Mouse (Mus musculus): Measurements from ENCODE around the gene Gm9495. TPM values are rescaled to one million over a fixed set of nuclear protein-coding genes. Genes with fewer than 3 reads are reported as not detected.
A peak's percentile ranks its signal among the peaks of the same experiment; 100 is the strongest.
"Not testable (repeated sequence)": the region's sequence is repeated elsewhere in the genome, so short reads cannot be mapped to it uniquely, and the experiment has no call there.

Gm9495 gene
- polyA plus RNA-seq (2015; fragmentation: Nextera tagmentation; extraction: Ambion mirVana) = not detected in 2 replicates

DNA sequence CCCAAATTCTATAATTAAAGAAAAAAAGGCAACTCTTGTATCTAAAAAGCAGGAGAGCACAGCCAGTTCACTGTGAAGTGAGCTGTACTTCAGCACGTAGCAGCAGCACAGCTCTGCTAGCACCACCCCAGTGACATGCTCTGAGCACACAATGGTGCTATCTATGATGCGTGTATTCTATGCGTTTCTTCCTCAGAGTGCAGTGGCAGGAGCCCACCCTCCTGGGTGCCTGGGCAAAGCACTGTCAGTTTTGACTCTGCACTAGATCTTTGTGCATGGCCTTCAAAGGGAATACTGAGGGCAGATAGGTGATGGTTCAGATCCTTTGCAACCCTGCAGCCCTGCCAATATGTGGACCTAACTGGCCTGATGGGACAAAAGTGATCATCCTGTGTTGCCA lies at the start of gene Gm9495:
Gm9495 (minus strand) TSS at position 101 of the 400 bp plus-strand sequence.
- not testable (repeated sequence) for H3K27ac ChIP-seq (ENCODE audit: low read length); H3K4me3 ChIP-seq (ENCODE audit: low read length); ATAC-seq (ENCODE audit: low FRiP score, low TSS enrichment); H3K9ac ChIP-seq (replicated peaks; ENCODE audit: low read length); H3K36me3 ChIP-seq (ENCODE audit: insufficient read depth, low read length); H3K9me3 ChIP-seq (ENCODE audit: low read length); H3K4me1 ChIP-seq (ENCODE audit: insufficient read depth, low read length); H3K27me3 ChIP-seq (ENCODE audit: insufficient read depth, low read length); H3K4me2 ChIP-seq (replicated peaks; ENCODE audit: low read depth, low read length)
- 97% methylated on average over 1 of the region's 3 CpGs for WGBS

DNA sequence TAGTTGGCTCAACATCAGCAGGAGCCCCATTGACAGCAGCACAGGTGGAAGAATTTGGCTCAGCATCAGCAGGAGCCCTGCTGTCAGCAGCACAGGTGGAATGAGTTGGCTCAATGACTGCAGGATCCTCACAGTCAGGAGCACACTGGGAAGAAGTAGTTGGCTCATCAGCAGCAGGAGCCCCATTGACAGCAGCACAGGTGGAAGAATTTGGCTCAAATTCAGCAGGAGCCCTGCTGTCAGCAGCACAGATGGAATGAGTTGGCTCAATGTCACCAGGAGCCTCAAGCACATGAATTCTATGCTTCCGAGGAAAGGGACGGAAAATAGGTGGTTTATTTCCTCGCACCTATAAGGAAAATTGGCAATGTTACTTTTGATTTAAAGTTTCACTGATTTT lies 21.6 kb upstream of the Gm9495 start:
- not testable (repeated sequence) for H3K36me3 ChIP-seq (ENCODE audit: insufficient read depth, low read length); H3K4me2 ChIP-seq (replicated peaks; ENCODE audit: low read depth, low read length); H3K9me3 ChIP-seq (ENCODE audit: low read length); H3K4me3 ChIP-seq (ENCODE audit: low read length); ATAC-seq (ENCODE audit: low FRiP score, low TSS enrichment); H3K27me3 ChIP-seq (ENCODE audit: insufficient read depth, low read length); H3K9ac ChIP-seq (replicated peaks; ENCODE audit: low read length); H3K27ac ChIP-seq (ENCODE audit: low read length); H3K4me1 ChIP-seq (ENCODE audit: insufficient read depth, low read length)
- 75% methylated on average over 3 of the region's 3 CpGs for WGBS

DNA sequence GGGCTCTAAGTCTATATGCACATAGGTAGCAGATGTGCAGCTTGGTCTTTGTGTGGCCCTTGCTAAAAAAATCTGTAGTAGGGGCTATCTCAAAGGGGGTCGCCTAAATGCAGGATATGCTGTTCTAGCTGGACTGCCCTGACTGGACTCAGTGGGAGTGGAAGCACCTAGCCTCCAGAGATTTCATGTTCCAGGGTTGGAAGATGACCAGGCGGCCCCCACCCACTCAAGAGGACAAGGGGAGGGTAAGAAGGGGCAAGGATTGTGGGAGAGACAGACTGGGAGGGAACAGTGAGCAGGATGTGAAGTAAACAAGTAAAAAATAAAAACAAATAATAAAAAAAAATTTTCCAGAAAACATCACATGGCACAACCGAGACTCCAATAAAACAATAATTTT lies 33.3 kb downstream of the Gm9495 start:
- not testable (repeated sequence) for ATAC-seq (ENCODE audit: low FRiP score, low TSS enrichment); H3K9me3 ChIP-seq (ENCODE audit: low read length); H3K9ac ChIP-seq (replicated peaks; ENCODE audit: low read length); H3K36me3 ChIP-seq (ENCODE audit: insufficient read depth, low read length); H3K4me1 ChIP-seq (ENCODE audit: insufficient read depth, low read length); H3K27ac ChIP-seq (ENCODE audit: low read length); H3K27me3 ChIP-seq (ENCODE audit: insufficient read depth, low read length); H3K4me2 ChIP-seq (replicated peaks; ENCODE audit: low read depth, low read length); H3K4me3 ChIP-seq (ENCODE audit: low read length)
- WGBS = 65% methylated on average over 2 of the region's 3 CpGs

DNA sequence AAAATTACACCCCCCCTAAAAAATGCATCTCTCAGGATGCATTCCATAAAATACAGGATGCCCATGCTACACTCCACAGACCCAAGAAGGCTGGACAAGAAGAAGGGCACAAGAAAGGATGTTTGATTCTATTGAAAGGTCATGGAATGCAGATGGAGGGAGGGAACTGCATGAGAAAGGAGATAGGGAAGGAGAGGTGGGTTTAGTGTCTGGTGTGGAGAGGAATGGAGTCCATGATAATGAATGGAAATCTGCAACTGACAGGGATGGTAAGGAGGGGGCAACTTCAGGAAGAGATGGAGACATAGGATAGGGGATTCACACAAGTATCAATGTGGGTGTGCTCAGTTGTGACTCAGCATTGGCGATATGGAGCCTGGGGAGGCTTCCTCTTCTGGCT lies 39.0 kb downstream of the Gm9495 start:
- WGBS = 100% methylated on average over 1 of the region's 1 CpGs
- Histone ChIP-seq H3K27ac (ENCODE audit: low read length) (no peak overlapping the region), H3K9ac (replicated peaks; ENCODE audit: low read length) (no peak overlapping the region), H3K36me3 (ENCODE audit: insufficient read depth, low read length) (no peaks in the 10 kb centered on the region), H3K9me3 (ENCODE audit: low read length) (no peaks in the 10 kb centered on the region), H3K4me1 (ENCODE audit: insufficient read depth, low read length) (no peaks in the 10 kb centered on the region), H3K4me2 (replicated peaks; ENCODE audit: low read depth, low read length) (no peak overlapping the region), H3K4me3 (ENCODE audit: low read length) (no peak overlapping the region), H3K27me3 (ENCODE audit: insufficient read depth, low read length) (no peaks in the 10 kb centered on the region)
- ATAC-seq (ENCODE audit: low FRiP score, low TSS enrichment) = no peak

DNA sequence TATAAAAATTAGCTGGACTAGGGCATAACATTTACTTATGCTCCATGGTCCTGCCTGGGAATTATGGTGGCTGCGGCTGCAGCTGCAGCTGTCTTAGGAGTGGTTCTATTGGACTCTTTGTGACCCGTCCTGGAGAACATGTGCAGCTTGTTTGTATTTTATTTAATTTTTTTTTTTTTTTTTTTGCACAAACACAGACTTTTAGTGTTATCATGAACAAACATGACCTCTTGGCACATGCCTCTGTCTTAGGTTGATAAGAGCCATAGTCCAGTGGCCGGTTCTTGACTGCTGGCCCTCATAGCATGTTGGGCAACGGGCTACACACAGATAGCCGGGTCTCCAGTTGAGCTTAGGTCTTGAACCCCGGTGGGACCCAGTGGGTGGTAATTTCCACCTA lies 48.6 kb downstream of the Gm9495 start:
- Histone ChIP-seq H3K4me1 (ENCODE audit: insufficient read depth, low read length) (peaks cover 1% of the 10 kb centered on the region; the same call in 1 of the 2 replicates), H3K27me3 (ENCODE audit: insufficient read depth, low read length) (no peaks in the 10 kb centered on the region), H3K9ac (replicated peaks; ENCODE audit: low read length) (no peak overlapping the region), H3K4me3 (ENCODE audit: low read length) (no peak overlapping the region), H3K9me3 (ENCODE audit: low read length) (peaks cover 4% of the 10 kb centered on the region; the same call in 1 of the 2 replicates), H3K4me2 (replicated peaks; ENCODE audit: low read depth, low read length) (no peak overlapping the region), H3K27ac (ENCODE audit: low read length) (no peak overlapping the region), H3K36me3 (ENCODE audit: insufficient read depth, low read length) (no peaks in the 10 kb centered on the region)
- no peak for ATAC-seq (ENCODE audit: low FRiP score, low TSS enrichment)
- WGBS = 86% methylated on average over 6 of the region's 6 CpGs

DNA sequence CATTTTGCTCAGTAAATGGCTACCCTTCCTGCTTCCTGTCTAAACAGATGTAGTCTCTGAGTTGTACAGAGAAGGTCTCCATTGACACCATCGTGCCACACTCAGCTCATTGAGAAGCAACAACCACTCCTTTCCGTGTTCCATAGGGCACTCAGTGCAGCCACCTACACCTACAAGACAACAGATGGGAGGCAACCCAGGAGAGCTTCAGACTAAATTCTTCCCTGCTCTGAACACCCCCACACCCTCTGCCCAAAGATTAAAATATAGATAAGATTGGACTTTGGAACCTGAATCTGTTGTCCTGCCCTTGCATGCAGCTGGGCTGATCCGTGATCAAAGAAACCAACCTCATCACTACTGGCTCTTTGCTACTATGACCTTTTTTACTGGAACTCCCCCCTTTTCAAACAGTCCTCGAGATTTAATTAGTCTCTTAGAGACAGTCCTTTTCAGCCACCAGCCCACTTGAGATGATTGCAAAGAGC lies 53.4 kb downstream of the Gm9495 start:
- WGBS = 65% methylated on average over 4 of the region's 4 CpGs
- Histone ChIP-seq H3K4me2 (replicated peaks; ENCODE audit: low read depth, low read length) (peak overlapping the region; percentile 87), H3K4me1 (ENCODE audit: insufficient read depth, low read length) (peaks cover 12% of the 10 kb centered on the region; the same call in 1 of the 2 replicates), H3K9me3 (ENCODE audit: low read length) (peaks cover 4% of the 10 kb centered on the region; the same call in 1 of the 2 replicates), H3K27ac (ENCODE audit: low read length) (peak overlapping the region; percentile 84; the same call in 1 of the 2 replicates), H3K4me3 (ENCODE audit: low read length) (peak overlapping the region; percentile 60), H3K27me3 (ENCODE audit: insufficient read depth, low read length) (no peaks in the 10 kb centered on the region), H3K36me3 (ENCODE audit: insufficient read depth, low read length) (no peaks in the 10 kb centered on the region), H3K9ac (replicated peaks; ENCODE audit: low read length) (peak overlapping the region; percentile 86)
- no peak for ATAC-seq (ENCODE audit: low FRiP score, low TSS enrichment)

DNA sequence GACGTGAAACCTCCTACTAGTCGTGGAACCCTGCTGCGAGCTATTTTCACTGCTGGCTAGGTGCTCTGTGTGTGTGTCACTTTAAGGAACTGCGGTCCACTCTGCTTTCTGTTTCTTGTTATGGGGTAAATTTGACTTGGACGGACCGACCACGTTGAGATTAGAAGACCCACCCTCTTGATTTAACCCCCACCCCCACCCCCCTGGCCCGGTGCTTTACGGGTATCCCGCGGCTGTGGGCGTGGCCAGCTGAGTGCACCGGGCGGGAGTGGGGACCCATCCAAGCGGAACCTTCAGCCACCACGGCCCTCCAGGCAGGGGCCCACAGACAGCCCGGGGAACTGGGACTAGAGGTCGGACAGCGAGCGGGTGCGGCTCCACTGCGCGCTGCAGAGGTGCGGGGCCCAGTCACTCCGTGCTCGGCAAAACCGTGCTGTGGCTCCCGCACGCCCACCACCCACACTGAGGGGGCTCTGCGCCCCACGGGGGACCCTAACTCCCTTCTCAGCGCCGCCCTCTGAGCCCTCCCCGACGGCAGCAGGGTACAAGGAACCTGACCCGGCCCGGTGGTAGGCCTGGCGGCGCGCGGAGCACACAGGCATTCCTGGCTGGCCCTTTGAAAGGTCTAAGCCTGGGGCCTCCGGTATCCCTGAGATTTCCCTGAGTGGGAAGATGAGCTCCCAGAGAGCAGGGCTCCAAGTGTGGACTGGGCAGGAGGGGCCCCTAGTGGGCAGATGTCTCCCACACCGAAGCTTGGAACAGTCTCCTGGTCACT lies 54.0 kb downstream of the Gm9495 start:
- Histone ChIP-seq H3K4me3 (ENCODE audit: low read length) (peak overlapping the region; percentile 60), H3K9ac (replicated peaks; ENCODE audit: low read length) (peak overlapping the region; percentile 86), H3K4me1 (ENCODE audit: insufficient read depth, low read length) (peaks cover 18% of the 10 kb centered on the region), H3K27ac (ENCODE audit: low read length) (peak overlapping the region; percentile 84), H3K36me3 (ENCODE audit: insufficient read depth, low read length) (no peaks in the 10 kb centered on the region), H3K4me2 (replicated peaks; ENCODE audit: low read depth, low read length) (peak overlapping the region; percentile 87), H3K27me3 (ENCODE audit: insufficient read depth, low read length) (no peaks in the 10 kb centered on the region), H3K9me3 (ENCODE audit: low read length) (peaks cover 4% of the 10 kb centered on the region; the same call in 1 of the 2 replicates)
- ATAC-seq (ENCODE audit: low FRiP score, low TSS enrichment) = peak; percentile 85
- WGBS = 15% methylated on average over 43 of the region's 43 CpGs

DNA sequence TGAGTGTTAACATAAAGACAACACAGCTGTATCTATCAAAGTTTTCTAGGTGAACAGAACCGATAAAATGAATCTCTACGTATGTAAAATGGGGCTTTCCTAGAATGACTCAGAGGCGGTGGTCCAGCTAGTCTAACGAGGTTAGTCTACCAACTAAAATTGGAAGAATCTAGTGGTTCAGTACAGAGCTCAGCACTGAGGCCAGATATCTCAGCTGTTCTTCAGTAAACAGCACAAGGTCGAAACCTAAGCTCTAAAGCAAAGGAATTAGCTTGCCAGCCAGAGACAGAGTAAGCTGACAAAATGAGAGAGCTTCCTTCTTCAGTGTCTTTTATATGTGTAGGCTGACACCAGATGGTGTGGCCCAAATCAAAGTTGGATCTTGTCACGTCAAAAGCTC lies 57.2 kb downstream of the Gm9495 start:
- Histone ChIP-seq H3K27ac (ENCODE audit: low read length) (no peak overlapping the region), H3K4me1 (ENCODE audit: insufficient read depth, low read length) (peaks cover 21% of the 10 kb centered on the region), H3K4me2 (replicated peaks; ENCODE audit: low read depth, low read length) (peak overlapping the region; percentile 77; the same call in 1 of the 2 replicates), H3K4me3 (ENCODE audit: low read length) (no peak overlapping the region), H3K36me3 (ENCODE audit: insufficient read depth, low read length) (peaks cover 15% of the 10 kb centered on the region), H3K27me3 (ENCODE audit: insufficient read depth, low read length) (no peaks in the 10 kb centered on the region), H3K9ac (replicated peaks; ENCODE audit: low read length) (no peak overlapping the region), H3K9me3 (ENCODE audit: low read length) (peaks cover 12% of the 10 kb centered on the region)
- WGBS = 78% methylated on average over 6 of the region's 6 CpGs
- no peak for ATAC-seq (ENCODE audit: low FRiP score, low TSS enrichment)

DNA sequence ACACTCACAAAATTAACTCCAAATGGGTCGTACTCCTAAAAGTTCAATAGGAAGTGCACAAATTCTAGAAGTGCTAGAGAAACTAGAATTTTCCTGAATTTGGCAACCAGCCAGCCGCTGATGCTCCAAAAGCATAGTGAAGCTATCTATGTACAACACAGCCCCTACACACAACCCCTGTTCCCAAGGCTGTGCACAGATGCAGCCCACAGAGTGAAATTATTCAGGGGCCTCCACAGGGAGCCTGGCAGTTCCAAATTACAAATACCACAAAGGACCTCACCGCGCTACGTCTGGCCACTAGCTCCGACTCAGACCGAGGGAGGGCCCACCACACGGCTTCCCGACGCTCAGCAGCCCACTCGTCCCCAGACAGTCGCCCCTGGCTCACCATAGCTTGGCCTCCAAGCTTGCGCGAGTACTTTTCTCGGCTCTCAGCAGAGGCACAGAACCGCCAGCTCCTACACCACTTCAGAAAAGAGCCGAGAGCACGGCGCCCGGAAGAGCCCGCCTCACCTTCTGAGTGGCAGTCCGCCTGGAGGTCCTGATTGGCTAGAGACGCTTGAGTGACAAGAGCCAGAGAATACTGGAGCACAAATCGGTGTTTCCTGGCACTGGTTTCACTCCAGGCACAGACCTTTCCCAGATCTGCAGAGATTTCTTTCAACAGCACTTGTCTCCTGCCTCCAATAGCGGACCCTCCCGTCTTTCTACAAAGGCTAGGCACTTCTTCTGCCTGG lies 58.1 kb downstream of the Gm9495 start:
- peak overlapping the region; percentile 93 for H3K9ac ChIP-seq (replicated peaks; ENCODE audit: low read length)
- peak overlapping the region; percentile 98 for H3K27ac ChIP-seq (ENCODE audit: low read length)
- peaks cover 21% of the 10 kb centered on the region for H3K4me1 ChIP-seq (ENCODE audit: insufficient read depth, low read length)
- peak overlapping the region; percentile 77 for H3K4me2 ChIP-seq (replicated peaks; ENCODE audit: low read depth, low read length)
- peaks cover 20% of the 10 kb centered on the region for H3K9me3 ChIP-seq (ENCODE audit: low read length)
- 1% methylated on average over 26 of the region's 26 CpGs for WGBS
- no peaks in the 10 kb centered on the region for H3K27me3 ChIP-seq (ENCODE audit: insufficient read depth, low read length)
- peak; percentile 97 for ATAC-seq (ENCODE audit: low FRiP score, low TSS enrichment)
- H3K4me3 ChIP-seq (ENCODE audit: low read length) = peak overlapping the region; percentile 75
- peaks cover 15% of the 10 kb centered on the region for H3K36me3 ChIP-seq (ENCODE audit: insufficient read depth, low read length)
